8 mouse cellular contexts compared by ENCODE assay signal in genomic region chr14:25768261-25768893, GRCm38 (mm10). TPM values are rescaled to one million over a fixed set of nuclear protein-coding genes. Genes with fewer than 3 reads are reported as not detected.
A peak's percentile ranks its signal among the peaks of the same experiment; 100 is the strongest.
DNase-seq lines count a peak whose midpoint lies in the region; ATAC-seq and TF ChIP-seq lines count a peak whose summit lies in the region.

No protein-coding gene starts in this region.

- DNase-seq in lung, adult 2 months = peak; percentile 57
- no peak for DNase-seq in lung, postnatal 25 days (ENCODE audit: low spot score)
- peak; percentile 88 for DNase-seq in adrenal gland, postnatal 14 days
- DNase-seq in gastrocnemius, adult 18-20 months (ENCODE audit: low spot score) = peak; percentile 68
- DNase-seq in hindbrain, embryonic 14.5 days (ENCODE audit: low spot score) = no peak
- DNase-seq in liver, embryonic 13.5 days = peak; percentile 15
- peak; percentile 59 for DNase-seq in neural tube, embryonic 11.5 days (ENCODE audit: low spot score)
- DNase-seq in layer of hippocampus, adult 9-10 months (ENCODE audit: low spot score) = no peak

- H3K4me3 ChIP-seq in lung, adult 2 months (replicated peaks; ENCODE audit: extremely low read depth, low read depth, low read length) = peak overlapping the region; percentile 85
- H3K4me3 ChIP-seq in hindbrain, embryonic 14.5 days (replicated peaks; ENCODE audit: low read length) = peak overlapping the region; percentile 63
- peak overlapping the region; percentile 68 for H3K4me3 ChIP-seq in liver, embryonic 13.5 days (replicated peaks)
- peak overlapping the region; percentile 68 for H3K4me3 ChIP-seq in neural tube, embryonic 11.5 days (ENCODE audit: low read depth, low read length)

- H3K4me2 ChIP-seq in hindbrain, embryonic 14.5 days (replicated peaks) = peak overlapping the region; percentile 99
- peak overlapping the region; percentile 94 for H3K4me2 ChIP-seq in liver, embryonic 13.5 days
- peak overlapping the region; percentile 97 for H3K4me2 ChIP-seq in neural tube, embryonic 11.5 days (ENCODE audit: low read depth)

- H3K36me3 ChIP-seq in hindbrain, embryonic 14.5 days (replicated peaks; ENCODE audit: control insufficient read depth, insufficient read depth) = no peaks in the 10 kb centered on the region
- no peaks in the 10 kb centered on the region for H3K36me3 ChIP-seq in liver, embryonic 13.5 days
- no peaks in the 10 kb centered on the region for H3K36me3 ChIP-seq in neural tube, embryonic 11.5 days (ENCODE audit: control insufficient read depth, insufficient read depth, low read length)

- WGBS in lung, adult 2 months = under 1% methylated on average over 49 of the region's 50 CpGs
- WGBS in hindbrain, embryonic 14.5 days = under 1% methylated on average over 50 of the region's 50 CpGs
- WGBS in liver, embryonic 13.5 days (ENCODE audit: insufficient replicate concordance) = under 1% methylated on average over 50 of the region's 50 CpGs
- WGBS in neural tube, embryonic 11.5 days = 1% methylated on average over 49 of the region's 50 CpGs

- no peaks in the 10 kb centered on the region for H3K27me3 ChIP-seq in hindbrain, embryonic 14.5 days (ENCODE audit: control insufficient read depth, insufficient read depth, low read length)
- peaks cover 23% of the 10 kb centered on the region for H3K27me3 ChIP-seq in liver, embryonic 13.5 days
- no peaks in the 10 kb centered on the region for H3K27me3 ChIP-seq in neural tube, embryonic 11.5 days (ENCODE audit: control insufficient read depth, insufficient read depth, low read length)

- no peak for TF ChIP-seq CTCF in lung, adult 2 months (IDR thresholded peaks at IDR 0.05; ENCODE audit: insufficient read depth, low read length)

- peak overlapping the region; percentile 74 for H3K9ac ChIP-seq in hindbrain, embryonic 14.5 days
- peak overlapping the region; percentile 75 for H3K9ac ChIP-seq in liver, embryonic 13.5 days
- peak overlapping the region; percentile 61 for H3K9ac ChIP-seq in neural tube, embryonic 11.5 days (ENCODE audit: low read length)

- ATAC-seq in hindbrain, embryonic 14.5 days (ENCODE audit: low FRiP score) = peak; percentile 31
- peak; percentile 59 for ATAC-seq in liver, embryonic 13.5 days (ENCODE audit: low read depth)
- peak; percentile 29; the same call in 1 of the 2 replicates for ATAC-seq in neural tube, embryonic 11.5 days (ENCODE audit: insufficient read depth, low FRiP score, low TSS enrichment)

- H3K4me1 ChIP-seq in lung, adult 2 months (ENCODE audit: control insufficient read depth, insufficient read depth, low read length) = peaks cover 13% of the 10 kb centered on the region
- peaks cover 32% of the 10 kb centered on the region for H3K4me1 ChIP-seq in hindbrain, embryonic 14.5 days (replicated peaks; ENCODE audit: control insufficient read depth, insufficient read depth, low read length)
- peaks cover 45% of the 10 kb centered on the region for H3K4me1 ChIP-seq in liver, embryonic 13.5 days (replicated peaks)
- peaks cover 22% of the 10 kb centered on the region for H3K4me1 ChIP-seq in neural tube, embryonic 11.5 days (ENCODE audit: control insufficient read depth, insufficient read depth, low read length)

- no peak; the same call in 1 of the 2 replicates for TF ChIP-seq POLR2A in lung, adult 2 months (IDR thresholded peaks at IDR 0.05; ENCODE audit: borderline replicate concordance, extremely low read depth, low read depth, low read length)

- H3K9me3 ChIP-seq in hindbrain, embryonic 14.5 days (ENCODE audit: control insufficient read depth, low read length) = no peaks in the 10 kb centered on the region
- no peaks in the 10 kb centered on the region for H3K9me3 ChIP-seq in liver, embryonic 13.5 days (replicated peaks)
- H3K9me3 ChIP-seq in neural tube, embryonic 11.5 days (ENCODE audit: control insufficient read depth, low read length) = no peaks in the 10 kb centered on the region

- H3K27ac ChIP-seq in hindbrain, embryonic 14.5 days = peak overlapping the region; percentile 69
- H3K27ac ChIP-seq in liver, embryonic 13.5 days = peak overlapping the region; percentile 73
- 0 out of 2 replicates have a peak overlapping the region, but pooled peaks have one; percentile 47 for H3K27ac ChIP-seq in neural tube, embryonic 11.5 days (ENCODE audit: low read depth, low read length)

RNA-seq across cellular contexts. Expression of gene Zcchc24, which starts 0.5 kb away (rescaled TPM):
- 41.7 and 44.9 TPM in 2 replicates for polyA plus RNA-seq in lung, adult 2 months (2012; rRNA removed)
- total RNA-seq in adrenal gland, postnatal 14 days (2021) = 32.3 and 32.5 TPM in 2 replicates
- total RNA-seq in gastrocnemius, adult 18-20 months (2021) = 10 to 100 TPM; 53.7 to 60.4 TPM
- 18.5 and 19.0 TPM in 2 replicates for polyA plus RNA-seq in hindbrain, embryonic 14.5 days (2014; fragmentation: Nextera tagmentation; extraction: Ambion mirVana)
- polyA plus RNA-seq in liver, embryonic 13.5 days (2015; fragmentation: Nextera tagmentation; extraction: Ambion mirVana) = 4.3 and 5.1 TPM in 2 replicates
- polyA plus RNA-seq in neural tube, embryonic 11.5 days (2014; fragmentation: Nextera tagmentation; extraction: Ambion mirVana) = 22.3 and 22.6 TPM in 2 replicates

Comparison
In these comparisons a context has a peak if more than half of its experiments do, and no peak if none do; other contexts are left out.
1. DNase-seq: peak in lung, adult 2 months (single experiment), adrenal gland, postnatal 14 days (single experiment), gastrocnemius, adult 18-20 months (single experiment), liver, embryonic 13.5 days (single experiment) and neural tube, embryonic 11.5 days (single experiment); none in lung, postnatal 25 days (single experiment), hindbrain, embryonic 14.5 days (single experiment) and layer of hippocampus, adult 9-10 months (single experiment).
2. Peak in every context shown above with its lines, with median percentiles within 50 percentile points of each other: H3K4me3 ChIP-seq, ATAC-seq, H3K27ac ChIP-seq, H3K4me2 ChIP-seq and H3K9ac ChIP-seq.